Mouse (Mus musculus) cerebellum, postnatal 10 days (tissue): ENCODE measurements around the gene Cct3.
"Not testable (repeated sequence)": the region's sequence is repeated elsewhere in the genome, so short reads cannot be mapped to it uniquely, and the experiment has no call there.

ENCODE experiments used
- DNase-seq, 2 experiments: peaks; one replicate each; pipeline ENCODE4 v3.0.0; 2021; ENCODE audit warnings: mixed read lengths in 2 of 2

Cct3 gene

DNA sequence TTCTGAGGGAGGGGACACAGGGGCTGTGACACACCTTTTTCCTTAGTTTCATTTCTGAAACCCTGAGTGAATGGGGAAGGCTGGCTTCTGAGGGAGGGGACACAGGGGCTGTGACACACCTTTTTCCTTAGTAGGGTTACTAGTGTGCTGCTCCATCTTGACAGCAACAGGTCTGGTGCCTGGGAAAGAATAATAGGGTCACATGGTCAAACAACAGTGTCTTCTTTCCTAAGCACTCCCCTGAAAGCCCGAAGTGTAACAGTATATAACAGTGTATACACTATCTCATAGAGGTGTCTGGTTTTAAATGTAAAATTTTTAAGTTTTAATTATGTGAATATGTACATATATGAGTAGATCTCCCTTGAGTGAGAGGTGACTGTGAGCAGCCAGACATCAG lies 1.6 kb upstream of the Cct3 start:
- DNase-seq: not testable (repeated sequence)

DNA sequence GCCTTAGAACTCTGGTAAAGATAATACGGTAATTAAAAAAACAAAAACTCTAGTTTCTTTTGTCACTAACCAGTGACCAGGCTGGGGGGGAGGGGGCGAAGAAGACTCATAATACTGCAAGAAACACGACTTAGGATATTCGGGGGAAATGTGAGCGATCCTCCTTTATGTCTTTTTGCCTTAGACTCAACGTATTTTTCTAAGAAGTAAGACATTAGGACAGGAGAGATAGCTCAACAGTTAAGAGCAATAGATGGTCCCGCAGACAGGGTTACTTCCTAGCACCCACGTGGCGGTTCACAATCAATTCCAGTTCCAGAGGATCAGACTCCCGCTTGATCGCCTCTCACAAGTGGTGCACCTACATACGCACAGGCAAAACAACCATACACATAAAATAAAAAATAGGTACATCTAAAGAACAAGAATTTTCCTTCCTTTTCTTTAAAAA lies 781 bp upstream of the Cct3 start:
- no peak for DNase-seq

DNA sequence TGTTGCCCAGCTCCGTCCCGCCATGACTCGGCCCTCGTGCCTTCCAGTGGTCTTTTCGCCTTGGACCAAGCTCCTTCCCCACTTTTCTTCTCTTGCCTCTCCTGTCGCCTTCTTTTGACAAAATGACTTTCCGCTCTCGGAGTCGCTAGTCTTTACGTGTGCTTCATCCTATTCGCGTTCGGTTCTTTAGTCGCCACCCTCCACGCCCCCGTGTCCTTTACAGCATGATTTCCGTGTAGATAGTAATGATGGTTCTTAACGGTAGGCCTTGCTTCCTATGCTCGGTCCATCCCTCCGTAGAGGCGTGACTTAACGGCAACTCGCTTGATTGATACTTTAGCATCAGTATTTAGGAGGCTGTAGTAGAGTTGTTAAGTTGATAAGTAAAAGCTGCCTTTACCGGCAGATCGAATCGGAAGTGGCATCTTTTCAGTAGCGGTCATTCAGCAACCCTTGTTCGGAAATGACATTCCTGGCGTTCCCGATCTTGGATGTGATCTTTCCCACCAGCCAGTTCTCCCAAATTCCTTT lies 470 bp downstream of the Cct3 start:
- DNase-seq: no peak

DNA sequence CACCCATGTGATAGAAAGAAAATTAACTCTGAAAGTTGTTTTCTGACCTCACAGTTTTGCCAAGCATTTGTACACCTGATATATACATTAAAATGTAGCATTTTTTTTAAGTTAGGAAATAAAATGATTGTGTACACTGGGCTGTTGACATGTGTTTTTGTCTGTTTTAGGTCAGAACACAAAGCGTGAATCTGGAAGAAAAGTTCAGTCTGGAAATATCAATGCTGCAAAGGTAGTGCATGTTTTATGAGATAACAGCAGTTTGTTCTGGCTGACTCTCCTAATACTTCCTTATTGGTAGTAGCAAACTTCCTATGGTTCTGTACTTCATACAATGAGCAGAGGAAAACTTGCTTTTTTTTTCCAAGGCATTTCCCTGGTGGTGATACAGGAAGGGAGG lies 2.3 kb downstream of the Cct3 start:
- no peak for DNase-seq

DNA sequence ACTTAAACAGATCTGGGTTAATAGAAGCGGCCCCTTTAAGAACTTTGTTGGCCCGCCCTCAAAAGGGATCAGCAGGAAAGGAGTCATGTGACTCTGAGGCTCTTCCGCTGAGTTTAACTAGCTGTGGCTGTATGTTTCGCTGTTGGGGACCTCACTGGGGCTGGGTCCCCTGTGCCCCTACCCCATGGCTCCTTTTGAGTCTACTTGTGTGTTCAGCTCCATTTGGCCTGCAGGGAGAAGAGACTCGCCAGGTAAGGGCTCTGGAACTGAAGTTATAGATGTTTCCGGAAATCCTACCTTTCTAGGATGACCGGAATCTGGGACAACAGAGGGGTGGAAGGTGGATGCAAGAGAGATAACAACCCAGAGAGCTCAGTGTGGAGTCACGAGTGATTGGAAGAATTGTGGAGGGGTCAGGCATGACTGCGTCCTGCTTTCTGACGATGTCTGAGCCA lies 28.1 kb downstream of the Cct3 start, which contains the start of gene Glmp:
Glmp (plus strand) TSS at position 73 of the 455 bp plus-strand sequence.
- peak; percentile 82 for DNase-seq

DNA sequence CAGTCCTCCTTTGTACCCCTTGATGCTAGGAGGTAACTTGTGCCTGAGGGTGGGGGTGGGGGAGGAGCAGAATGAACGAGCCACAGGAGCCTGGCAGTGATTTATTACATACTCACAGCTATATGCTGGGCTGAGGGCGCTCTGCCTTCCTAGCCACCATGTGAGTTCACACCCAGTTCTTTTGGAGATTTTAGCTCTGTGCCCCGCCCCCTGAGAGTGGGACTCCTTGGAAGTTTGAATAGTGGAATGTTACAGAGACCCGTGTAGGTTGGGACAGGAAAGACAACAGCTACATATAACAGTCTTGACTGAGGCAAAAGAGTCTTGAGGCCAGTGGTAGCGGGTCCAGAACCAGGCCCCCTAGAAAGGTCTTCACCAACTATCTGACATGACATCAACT lies 32.0 kb downstream of the Cct3 start:
- DNase-seq: no peak

DNA sequence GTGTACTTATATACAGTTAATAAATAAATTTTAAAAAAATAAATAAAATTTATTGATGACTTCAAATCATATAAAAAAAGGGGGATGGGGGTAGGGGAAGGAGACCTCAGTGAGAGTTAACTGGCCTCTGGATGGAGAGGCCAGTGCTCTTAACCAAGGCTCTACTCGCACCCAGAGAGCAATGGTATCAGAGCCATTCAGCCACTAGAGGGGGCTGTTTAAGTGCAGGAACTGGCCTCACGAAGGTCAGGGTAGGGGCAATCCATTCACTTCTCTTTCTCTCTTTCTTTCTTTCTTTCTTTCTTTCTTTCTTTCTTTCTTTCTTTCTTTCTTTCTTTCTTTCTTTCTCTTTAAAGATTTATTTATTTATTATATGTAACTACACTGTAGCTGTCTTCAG lies 34.4 kb downstream of the Cct3 start:
- peak; percentile 57 to 63 for DNase-seq

DNA sequence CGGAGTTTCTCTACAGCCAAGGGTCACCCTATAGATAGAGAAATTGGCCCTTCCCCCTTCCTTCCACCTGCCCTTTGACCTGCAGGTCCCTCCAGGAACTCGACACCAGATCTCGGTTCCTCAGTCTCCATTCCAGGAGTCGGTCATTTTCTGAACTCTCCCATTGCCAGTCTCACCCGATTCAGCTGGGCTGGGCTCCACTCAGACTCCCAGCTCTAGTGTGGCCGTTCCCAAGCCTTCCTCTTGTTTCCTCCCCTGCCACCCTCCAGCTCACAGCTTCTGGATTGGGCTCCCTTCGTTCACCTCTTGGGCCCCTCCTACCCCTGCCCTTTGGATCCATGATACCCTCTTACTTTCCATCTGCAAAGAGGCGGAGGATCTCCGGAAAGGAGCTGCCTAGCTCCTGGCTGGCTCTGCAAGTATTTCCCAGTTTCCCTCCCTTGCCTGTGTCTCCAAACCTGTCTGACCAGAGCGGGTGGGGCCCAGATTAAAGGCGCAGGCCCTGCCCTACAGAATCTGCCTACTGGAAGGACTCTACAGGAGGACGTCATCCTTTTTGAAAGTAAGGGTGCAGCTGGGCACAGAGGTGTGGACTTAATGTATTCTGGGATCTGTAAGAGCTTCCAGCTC lies 37.2 kb downstream of the Cct3 start:
- DNase-seq: no peak

DNA sequence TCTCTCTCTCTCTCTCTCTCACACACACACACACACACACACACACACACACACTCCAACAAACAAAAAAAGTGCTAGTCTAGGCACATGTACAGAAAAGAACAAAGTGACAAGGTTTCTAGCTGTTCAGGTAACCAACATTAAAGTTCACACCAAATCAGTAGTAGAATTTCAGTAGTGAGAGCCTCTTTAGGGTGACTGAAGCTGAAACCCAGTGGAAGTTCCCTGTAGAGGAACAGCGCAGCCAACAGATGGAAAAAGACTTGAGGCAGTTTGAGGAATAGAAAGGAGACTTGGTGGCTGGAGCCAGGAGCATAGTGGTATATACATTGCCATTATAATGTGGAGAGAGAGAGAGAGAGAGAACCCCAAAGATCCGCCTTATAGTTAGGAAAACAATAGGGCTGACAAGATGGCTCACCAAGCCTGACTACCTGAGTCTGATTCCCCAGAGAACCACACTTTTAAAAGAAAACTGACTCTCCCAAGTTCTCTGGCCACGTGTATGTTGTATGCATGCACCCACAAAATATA lies 38.1 kb downstream of the Cct3 start:
- DNase-seq: no peak

DNA sequence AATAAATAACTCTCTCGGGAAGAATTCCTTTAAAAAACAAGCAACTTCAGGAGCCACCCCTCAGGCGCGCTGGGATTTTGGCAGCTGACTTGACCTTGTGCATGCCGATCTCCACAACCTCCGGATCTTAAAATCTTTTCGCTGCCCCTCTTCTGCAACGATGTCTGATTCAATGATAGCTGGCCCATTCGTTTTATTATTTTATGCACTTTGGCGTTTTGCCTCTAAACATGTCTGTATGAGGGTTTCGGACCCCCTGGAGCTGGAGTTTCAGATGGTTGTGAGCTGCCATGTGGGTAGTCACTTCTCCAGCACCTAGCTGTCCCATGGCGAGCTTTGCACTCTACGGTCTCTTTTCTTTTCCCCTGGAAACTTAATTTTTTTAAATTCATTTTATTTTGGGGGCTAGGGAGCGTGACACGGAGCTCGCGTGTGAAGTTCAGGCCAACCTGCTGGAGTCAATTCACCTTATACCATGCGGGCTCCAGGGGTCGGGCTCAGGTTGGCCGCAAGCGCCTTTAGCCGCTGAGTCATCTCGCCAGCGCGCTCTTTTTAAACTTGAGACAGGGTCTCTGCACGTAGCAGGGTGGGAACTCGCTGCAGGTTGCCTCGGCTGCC lies 38.6 kb downstream of the Cct3 start:
- peak in 1 of 2 experiments; percentile 51 for DNase-seq

DNA sequence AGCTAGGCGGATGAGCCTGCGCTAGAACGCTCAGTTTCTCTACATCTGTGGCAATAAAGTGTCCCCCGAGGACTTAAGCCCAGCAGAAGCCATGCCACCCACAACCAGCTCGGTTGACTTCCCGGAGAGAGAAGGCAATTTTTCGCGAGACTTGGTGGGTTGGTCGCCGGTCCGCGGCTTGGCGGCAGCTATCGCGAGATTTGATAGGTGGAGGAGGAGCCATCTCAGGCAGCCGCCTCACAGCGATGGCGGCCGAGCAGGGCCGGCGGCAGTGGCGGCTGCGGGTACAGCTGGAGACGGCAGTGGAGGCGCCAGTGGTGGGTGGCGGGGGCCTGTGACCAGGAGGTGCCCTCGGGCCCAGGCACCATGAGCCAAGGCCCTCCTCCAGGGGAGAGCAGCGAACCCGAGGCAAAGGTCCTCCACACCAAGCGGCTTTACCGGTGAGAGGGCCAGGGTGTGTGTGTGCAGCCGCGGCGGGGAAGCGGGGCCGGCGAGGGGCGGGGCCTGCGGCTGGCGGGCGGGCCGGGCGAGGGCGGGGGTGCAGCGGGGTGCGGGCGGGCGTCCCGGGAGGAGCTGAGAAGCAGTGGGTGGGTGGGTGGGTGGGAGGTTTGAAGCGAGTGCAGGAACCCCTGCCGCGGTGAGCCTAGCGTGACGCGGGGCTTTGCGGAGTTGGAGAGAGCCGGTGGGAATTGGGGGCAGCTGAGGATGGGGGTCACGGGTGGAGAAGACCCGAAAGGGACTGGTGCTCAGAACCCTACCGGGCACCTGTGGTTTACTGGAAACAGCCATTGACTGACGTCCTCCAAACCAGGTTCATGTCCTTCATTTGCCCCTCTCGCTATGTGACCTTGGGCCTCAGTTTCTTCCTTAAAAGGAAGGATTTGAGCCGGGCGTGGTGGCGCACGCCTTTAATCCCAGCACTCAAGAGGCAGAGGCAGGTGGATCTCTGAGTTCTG lies 39.4 kb downstream of the Cct3 start, which contains the start of the genes Tmem79 and Smg5:
Tmem79 (minus strand) TSS at position 91 of the 956 bp plus-strand sequence.
Smg5 (plus strand) TSS at position 203 of the 956 bp plus-strand sequence.
- peak; percentile 97 to 98 for DNase-seq

DNA sequence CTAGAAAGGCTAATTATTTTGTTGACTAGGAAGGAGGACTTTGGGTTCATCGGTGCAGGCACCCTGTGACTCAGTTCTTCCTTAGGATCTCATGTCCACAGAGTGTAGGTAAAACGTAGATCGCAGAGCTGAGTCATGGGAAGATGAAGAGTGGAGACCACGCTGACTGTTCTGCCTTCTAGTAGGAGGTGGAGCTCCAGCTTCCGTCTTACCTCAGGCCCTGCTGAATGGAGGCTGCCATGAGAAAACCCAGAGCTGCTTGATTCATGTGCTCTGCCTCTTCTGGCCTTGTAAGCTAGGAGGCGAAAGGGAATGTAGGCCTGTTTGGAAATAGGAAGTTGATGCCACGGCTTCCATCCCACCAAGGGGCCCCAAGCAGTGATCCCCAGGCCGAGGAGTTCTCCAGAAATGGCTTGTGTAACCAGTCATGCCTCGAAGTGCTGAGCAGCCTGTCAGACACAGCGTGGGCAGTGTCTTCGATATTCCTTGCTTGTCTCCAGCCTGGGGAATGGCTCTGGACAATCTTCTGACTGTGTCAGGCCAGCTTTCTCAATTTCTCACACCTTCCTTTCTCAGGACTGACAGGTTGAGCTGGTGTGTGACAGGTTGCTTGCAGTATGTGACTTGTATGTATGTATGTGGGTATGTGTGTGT lies 40.6 kb downstream of the Cct3 start:
- no peak for DNase-seq

DNA sequence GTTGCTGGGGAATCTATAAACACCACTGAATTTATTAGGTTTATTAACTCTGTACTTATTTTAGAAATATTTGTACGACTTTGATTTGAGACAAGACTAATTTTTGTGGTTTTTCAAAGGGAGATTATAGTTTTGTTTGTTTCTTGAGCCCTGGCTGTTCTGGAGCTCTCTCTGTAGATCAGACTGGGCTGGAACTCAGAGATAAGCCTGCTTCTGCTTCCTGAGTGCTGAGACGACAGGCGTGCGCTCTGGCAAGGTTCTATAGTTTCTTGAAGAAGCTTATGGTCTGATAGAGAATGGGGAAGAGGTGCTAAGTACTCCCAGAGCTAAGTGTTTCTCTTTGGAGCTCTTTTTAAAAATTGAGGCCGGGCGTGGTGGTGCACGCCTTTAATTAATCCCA lies 41.4 kb downstream of the Cct3 start:
- DNase-seq: no peak

DNA sequence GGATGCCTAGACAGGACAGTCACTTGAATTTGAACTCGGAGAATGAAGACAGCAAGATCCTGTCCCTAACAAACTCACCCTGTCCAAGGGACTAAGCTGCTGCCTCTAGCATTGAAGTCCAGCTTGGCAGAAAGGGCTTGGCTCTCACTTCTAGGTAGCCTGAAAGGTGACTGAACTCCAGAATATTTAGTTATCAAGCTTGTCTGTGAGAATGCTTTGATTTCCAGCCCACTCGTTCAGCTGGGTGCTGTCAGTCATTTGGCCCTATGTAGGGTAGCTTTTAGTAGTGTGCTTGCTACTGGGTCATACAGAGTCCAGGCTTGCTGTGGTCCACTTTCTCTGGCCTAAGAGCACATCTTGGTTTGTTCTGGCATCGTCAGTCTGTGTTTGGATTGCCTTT lies 42.1 kb downstream of the Cct3 start:
- no peak for DNase-seq

DNA sequence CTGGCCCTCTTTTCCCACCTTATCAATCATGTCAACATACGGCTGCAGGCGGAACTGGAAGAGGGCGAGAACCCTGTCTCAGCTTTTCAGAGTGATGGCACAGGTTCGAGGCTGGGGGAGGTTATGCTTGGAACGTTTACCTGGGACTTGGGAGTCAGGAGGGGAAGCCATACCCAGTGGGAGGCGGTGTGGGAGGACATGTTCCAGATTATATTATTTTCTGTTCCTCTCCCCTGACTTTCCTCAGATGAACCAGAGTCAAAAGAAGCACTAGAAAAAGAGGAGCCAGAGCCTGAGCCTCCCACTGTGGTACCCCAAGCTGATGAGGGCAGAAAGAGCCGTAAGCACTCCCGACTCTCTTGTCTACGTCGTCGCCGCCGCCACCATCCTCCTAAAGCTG lies 53.8 kb downstream of the Cct3 start:
- DNase-seq: no peak

DNA sequence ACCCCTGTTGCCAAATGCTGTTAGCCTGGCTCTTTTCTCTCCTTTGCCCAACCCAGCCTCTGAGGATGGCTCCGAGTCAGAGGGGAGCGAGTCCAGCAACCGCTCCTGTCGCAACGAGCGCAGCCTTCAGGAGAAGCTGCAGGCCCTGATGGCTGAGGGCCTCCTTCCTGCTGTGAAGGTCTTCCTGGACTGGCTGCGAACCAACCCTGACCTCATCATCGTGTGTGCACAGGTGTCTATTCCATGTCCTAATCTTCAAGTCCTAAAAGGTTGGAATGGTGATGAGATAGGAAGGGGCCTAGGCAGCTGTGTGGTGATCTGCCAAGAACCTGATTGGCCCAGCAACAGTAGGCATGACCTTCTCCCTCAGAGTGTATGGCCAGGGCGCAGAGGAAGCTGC lies 56.0 kb downstream of the Cct3 start:
- no peak for DNase-seq

DNA sequence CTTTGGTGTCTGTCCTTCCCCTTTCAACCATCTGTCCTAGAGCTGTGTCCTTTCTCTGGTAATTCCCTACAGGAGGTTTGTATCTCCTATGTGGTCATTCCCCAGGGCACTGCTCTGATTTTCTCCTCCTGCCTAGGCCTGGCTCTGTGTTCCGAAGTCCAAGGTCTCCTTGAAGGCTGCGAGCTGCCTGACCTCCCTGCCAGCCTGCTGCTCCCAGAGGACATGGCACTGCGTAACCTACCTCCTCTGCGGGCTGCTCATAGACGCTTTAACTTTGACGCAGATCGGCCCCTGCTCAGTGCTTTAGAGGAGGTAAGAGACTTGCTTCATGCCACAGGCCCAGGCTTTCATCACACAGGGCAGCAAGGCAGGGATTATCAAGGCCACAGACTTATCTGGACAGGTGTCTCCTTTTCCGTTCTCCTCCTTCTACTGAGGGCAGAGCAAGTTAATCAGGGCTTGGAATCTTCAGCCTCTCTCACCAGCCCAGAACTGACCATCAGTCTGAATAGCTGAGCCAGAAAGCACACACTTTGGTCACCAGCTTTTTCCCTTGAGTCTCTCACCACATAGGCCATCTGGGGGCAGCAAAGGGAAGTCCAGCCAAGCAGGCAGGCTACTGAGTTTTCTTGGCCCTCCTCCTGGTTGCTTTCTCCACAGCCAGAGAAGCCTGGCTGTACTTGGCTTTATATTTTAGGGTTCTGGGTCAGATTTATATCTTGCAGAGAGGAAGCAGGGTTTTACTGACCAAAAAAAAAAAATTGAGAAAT lies 57.7 kb downstream of the Cct3 start:
- DNase-seq: peak; percentile 38 to 52

DNA sequence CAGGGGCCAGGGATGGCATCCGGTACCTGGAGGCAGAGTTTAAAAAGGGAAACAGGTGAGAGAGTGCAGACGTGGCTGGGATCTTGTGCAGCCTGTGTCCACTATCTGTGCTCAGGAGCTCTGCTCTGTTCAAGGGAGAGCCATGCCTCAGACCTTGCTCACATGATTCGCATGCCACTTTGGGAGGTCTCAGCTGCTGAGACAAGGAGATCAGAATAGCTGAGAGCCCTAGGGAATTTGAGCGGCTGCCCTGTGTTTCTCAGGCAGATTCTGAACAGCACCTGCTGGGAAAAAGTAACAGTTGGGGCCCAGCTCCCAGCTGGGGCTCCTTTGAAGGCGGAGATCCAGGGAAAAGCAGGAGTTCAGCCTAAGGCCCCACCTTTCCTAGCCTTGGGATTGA lies 62.7 kb downstream of the Cct3 start:
- DNase-seq: no peak

DNA sequence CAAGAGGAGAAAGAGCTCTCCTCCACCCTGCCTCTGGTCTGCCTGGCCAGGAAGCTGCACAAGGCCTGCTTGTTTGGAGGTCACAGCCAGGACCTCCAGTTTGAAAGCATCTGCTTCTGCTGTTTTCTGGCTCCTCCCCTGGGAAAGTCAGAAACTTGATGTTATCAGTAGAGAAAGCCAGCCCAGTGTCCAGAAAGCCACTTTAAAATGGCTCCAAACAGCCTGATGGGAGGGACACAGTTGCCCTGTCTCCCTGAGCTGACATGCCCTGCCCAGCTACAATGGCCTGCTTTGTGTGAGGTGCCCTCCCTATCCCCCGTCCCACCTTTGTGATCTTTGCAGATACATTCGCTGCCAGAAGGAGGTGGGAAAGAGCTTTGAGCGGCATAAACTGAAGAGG lies 63.1 kb downstream of the Cct3 start:
- no peak for DNase-seq

DNA sequence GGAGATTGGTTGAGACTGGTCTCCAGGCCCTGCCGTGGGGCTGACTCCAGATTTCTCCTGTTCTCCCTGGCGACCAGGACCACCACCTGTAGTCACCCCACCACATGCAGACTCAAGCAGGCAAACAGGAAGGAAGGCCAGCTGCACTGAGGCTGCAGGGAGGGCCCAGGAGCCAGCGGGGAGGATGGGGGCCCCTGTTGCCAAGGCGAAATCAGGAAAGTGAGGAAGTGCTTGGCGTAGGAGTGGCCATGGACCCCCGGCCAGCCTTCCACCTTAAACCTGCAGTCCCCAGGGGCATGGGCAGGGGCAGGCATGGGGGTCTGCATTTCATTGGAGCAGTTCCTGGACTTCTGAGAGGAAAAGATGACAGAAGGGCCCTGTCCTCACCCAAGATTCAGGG lies 64.2 kb downstream of the Cct3 start:
- DNase-seq: no peak

DNA sequence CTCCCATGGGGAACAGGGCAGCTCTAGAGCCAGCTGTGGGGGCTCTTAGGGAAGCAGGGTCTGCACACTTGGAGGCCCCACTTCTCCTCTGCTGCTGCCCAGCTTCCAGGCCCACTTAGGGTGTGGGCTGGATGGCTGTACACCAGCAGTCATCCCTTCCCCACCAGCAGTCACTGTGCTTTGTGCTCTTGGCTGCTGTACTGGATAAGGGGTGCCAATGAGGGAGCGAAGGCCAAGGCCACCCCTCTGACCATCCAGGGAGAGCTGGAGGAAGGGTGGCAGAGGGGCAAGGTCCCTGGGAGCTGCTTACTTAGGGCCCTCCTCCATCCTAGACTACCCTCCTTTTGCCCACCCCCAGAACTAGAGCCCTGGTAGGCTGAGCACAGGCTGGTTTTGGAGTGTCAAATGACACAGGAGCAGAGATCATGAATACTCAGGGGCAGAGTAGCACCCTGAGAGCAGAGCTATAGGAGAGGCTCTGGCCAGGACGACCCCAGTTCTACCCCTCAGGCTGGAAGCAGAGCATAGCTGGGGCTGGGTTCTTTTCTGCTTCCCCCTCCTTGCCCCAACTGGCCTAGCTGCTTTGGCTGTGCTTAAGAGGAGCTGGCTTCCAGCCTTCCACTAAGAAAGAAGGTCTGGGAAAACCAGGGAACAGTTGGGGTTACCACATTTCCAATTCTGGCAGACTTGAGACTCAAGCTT lies 64.8 kb downstream of the Cct3 start:
- peak; percentile 26 to 42 for DNase-seq
